Mouse (Mus musculus): Measurements from ENCODE around the gene Gm3164. TPM values are rescaled to one million over a fixed set of nuclear protein-coding genes. Genes with fewer than 3 reads are reported as not detected.
"Not testable (repeated sequence)": the region's sequence is repeated elsewhere in the genome, so short reads cannot be mapped to it uniquely, and the experiment has no call there.

Gene Gm3164
- polyA plus RNA-seq (2012; rRNA removed), result not detected in 2 replicates

- H3K4me3 ChIP-seq (ENCODE audit: low read depth, low read length); H3K27me3 ChIP-seq (ENCODE audit: control insufficient read depth, insufficient read depth, low read length); H3K27ac ChIP-seq (ENCODE audit: insufficient read depth, low read depth, low read length); H3K36me3 ChIP-seq (ENCODE audit: control insufficient read depth, insufficient read depth, low read length); H3K4me1 ChIP-seq (ENCODE audit: control insufficient read depth, insufficient read depth, insufficient read length, low read length): not testable (repeated sequence)
- 2% methylated on average over 39 of the region's 59 CpGs for WGBS
These were observed at the start of gene Gm3164 for GRCm38 (mm10) chr14:4414965-4415835. Gene Gm3164, plus strand, starts transcription at chr14:4415448.

DNA sequence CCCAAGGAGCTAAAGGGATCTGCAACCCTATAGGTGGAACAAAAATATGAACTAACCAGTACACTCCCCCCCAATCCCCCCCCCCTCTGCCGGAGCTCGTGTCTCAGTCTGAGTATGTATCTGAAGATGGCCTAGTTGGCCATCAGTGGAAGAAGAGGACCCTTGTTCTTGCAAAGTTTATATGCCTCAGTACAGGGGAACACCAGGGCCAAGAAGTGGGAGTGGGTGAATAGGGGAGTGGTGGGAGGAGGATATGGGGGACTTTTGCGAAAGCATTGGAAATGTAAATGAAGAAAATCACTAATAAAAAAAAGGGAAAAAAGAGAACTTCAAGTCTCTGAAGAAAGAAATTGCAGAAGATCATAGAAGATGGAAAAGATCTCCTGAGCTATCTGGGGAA is 46.3 kb upstream of the Gm3164 start:
- 89% methylated on average over 3 of the region's 3 CpGs for WGBS
- H3K36me3 ChIP-seq (ENCODE audit: control insufficient read depth, insufficient read depth, low read length); H3K27ac ChIP-seq (ENCODE audit: insufficient read depth, low read depth, low read length); H3K27me3 ChIP-seq (ENCODE audit: control insufficient read depth, insufficient read depth, low read length); H3K4me3 ChIP-seq (ENCODE audit: low read depth, low read length); H3K4me1 ChIP-seq (ENCODE audit: control insufficient read depth, insufficient read depth, insufficient read length, low read length): not testable (repeated sequence)

DNA sequence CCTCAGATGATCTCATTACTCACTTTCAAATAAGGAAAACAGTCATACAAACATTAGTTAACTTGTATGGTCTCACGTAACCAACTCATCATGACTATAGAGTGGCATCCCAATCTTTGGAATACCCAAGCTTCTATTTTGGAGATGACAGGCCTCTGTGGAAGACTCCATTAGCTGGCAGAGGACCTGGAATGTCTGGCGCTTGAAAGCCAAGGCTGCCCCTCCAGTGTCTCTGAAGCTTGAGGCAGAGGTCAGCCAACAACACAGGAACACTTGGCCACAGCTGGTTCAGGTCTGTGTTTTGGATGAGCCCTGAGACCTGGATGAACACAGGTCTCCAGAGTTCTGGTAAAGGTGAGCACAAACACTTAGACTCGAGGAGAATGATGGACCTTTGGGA is 45.6 kb upstream of the Gm3164 start:
- H3K27ac ChIP-seq (ENCODE audit: insufficient read depth, low read depth, low read length); H3K4me1 ChIP-seq (ENCODE audit: control insufficient read depth, insufficient read depth, insufficient read length, low read length); H3K27me3 ChIP-seq (ENCODE audit: control insufficient read depth, insufficient read depth, low read length); H3K4me3 ChIP-seq (ENCODE audit: low read depth, low read length); H3K36me3 ChIP-seq (ENCODE audit: control insufficient read depth, insufficient read depth, low read length): not testable (repeated sequence)
- 69% methylated on average over 3 of the region's 3 CpGs for WGBS

DNA sequence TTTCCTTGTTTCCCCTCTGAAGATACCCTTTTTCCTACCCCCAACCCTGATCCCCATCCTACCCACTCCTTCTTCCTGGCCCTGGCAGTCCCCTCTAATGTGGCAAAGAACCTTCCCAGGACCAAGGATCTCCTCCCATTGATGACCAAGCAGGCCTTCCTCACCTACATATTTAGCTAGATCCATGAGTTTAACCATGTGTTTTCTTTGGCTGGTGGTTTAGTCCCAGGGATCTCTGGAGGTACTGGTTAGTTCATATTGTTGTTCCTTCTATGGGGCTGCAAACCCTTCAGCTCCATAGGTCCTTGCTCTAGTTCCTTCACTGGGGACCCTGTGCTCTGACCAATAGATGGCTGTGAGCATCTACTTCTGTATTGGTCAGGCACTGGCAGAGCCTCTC is 37.4 kb upstream of the Gm3164 start:
- not testable (repeated sequence) for H3K4me1 ChIP-seq (ENCODE audit: control insufficient read depth, insufficient read depth, insufficient read length, low read length); H3K27ac ChIP-seq (ENCODE audit: insufficient read depth, low read depth, low read length); H3K4me3 ChIP-seq (ENCODE audit: low read depth, low read length); H3K27me3 ChIP-seq (ENCODE audit: control insufficient read depth, insufficient read depth, low read length); H3K36me3 ChIP-seq (ENCODE audit: control insufficient read depth, insufficient read depth, low read length)

GRCm38 (mm10) chr14:4385606-4386005 is 29.6 kb upstream of the Gm3164 start:
- H3K27ac ChIP-seq (ENCODE audit: insufficient read depth, low read depth, low read length); H3K27me3 ChIP-seq (ENCODE audit: control insufficient read depth, insufficient read depth, low read length); H3K36me3 ChIP-seq (ENCODE audit: control insufficient read depth, insufficient read depth, low read length); H3K4me3 ChIP-seq (ENCODE audit: low read depth, low read length); H3K4me1 ChIP-seq (ENCODE audit: control insufficient read depth, insufficient read depth, insufficient read length, low read length): not testable (repeated sequence)

DNA sequence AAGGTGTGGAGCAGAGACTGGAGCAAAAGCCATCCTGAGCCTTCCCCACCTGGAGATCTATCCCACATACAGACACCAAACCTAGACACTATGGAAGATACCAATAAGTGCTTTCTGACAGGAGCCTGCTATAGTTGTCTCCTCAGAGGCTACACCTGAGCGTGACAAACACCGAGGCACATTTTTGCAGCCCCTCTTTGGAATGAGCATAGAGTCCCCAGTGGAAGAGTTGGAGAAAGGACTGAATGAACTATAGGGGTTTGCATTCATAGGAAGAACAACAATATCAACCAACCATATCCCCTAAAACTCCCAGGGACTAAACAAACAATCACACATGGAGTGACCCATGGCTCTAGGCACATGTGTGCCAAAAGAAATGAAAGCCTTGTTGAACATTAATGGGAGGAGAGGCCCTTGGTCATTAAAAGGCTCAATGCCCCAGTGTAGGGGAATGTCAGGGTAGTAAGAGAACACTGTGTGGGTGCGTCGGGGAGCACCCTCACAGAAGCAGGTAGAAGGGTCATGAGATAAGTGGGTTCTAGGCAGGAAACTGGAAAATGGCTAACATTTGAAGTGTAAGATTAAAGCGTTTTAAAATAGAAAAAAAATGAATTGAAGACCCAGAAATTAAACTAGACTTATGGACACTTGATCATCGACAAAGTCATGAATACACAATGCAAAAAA is 22.3 kb upstream of the Gm3164 start:
- WGBS, result 95% methylated on average over 4 of the region's 6 CpGs
- not testable (repeated sequence) for H3K4me3 ChIP-seq (ENCODE audit: low read depth, low read length); H3K27me3 ChIP-seq (ENCODE audit: control insufficient read depth, insufficient read depth, low read length); H3K27ac ChIP-seq (ENCODE audit: insufficient read depth, low read depth, low read length); H3K36me3 ChIP-seq (ENCODE audit: control insufficient read depth, insufficient read depth, low read length); H3K4me1 ChIP-seq (ENCODE audit: control insufficient read depth, insufficient read depth, insufficient read length, low read length)

GRCm38 (mm10) chr14:4397226-4397625 is 18.0 kb upstream of the Gm3164 start, which contains the start of gene Gm3159:
Gene Gm3159, plus strand, starts transcription at chr14:4397526.
- not testable (repeated sequence) for H3K27me3 ChIP-seq (ENCODE audit: control insufficient read depth, insufficient read depth, low read length); H3K36me3 ChIP-seq (ENCODE audit: control insufficient read depth, insufficient read depth, low read length); H3K4me1 ChIP-seq (ENCODE audit: control insufficient read depth, insufficient read depth, insufficient read length, low read length); H3K4me3 ChIP-seq (ENCODE audit: low read depth, low read length); H3K27ac ChIP-seq (ENCODE audit: insufficient read depth, low read depth, low read length)
- whole genome bisulfite sequencing, result 78% methylated on average over 2 of the region's 3 CpGs

DNA sequence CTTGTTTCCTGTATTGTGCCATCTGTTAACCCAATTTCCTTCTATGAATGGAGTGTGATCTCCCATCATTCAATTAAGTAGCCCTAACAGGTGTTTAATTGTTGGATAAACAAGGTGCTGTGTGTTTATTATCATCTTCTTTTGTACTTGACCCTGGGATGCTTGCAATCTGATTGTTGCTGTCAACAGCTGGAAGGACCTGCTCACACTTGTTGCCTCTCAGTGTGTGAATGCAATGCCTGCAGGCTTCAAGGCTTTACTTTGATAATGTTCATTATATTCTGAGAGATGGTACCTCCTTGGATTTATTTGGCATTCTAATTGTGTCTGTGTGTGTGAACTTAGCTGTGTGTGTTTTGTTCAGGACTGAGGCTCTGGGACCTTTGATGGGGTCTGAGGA is 16.6 kb upstream of the Gm3164 start:
- H3K4me1 ChIP-seq (ENCODE audit: control insufficient read depth, insufficient read depth, insufficient read length, low read length); H3K27me3 ChIP-seq (ENCODE audit: control insufficient read depth, insufficient read depth, low read length): not testable (repeated sequence)

DNA sequence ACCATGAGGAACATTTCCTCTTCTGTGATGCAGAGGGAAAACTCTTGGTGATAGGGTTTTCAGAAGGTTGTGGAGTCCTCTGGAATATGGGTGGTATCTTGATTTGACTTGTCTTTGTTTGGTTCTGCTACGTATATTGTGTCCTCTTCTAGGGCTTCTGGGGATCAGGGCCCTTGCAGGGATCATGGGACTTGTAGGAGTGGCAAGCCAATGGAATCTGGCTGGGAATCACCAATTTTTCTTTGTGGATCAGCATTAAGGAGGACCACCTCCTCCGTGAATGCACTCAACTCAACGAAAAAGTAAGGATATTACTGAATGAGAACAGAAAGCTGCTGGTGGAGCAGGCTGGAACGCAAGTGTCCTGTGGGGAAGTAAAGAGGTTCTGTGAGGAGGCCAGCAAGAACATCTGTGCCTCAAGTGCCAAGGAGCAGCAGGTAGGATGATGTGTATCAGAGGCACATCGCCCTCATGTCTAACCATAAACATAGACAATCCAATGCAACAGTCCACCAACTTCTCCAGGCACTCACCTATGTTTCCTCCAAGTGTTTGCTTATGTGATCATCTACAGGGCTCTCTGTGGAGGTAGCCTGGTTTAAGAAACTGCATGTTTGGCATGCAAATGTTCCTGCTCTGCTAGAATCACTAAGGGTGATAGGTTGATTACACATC is 15.0 kb upstream of the Gm3164 start:
- H3K27ac ChIP-seq (ENCODE audit: insufficient read depth, low read depth, low read length); H3K36me3 ChIP-seq (ENCODE audit: control insufficient read depth, insufficient read depth, low read length); H3K4me1 ChIP-seq (ENCODE audit: control insufficient read depth, insufficient read depth, insufficient read length, low read length); H3K27me3 ChIP-seq (ENCODE audit: control insufficient read depth, insufficient read depth, low read length); H3K4me3 ChIP-seq (ENCODE audit: low read depth, low read length): not testable (repeated sequence)
- 87% methylated on average over 5 of the region's 5 CpGs for WGBS

More for the DNA sequence above, 16.6 kb upstream of the Gm3164 start:
- not testable (repeated sequence) for H3K27ac ChIP-seq (ENCODE audit: insufficient read depth, low read depth, low read length); H3K36me3 ChIP-seq (ENCODE audit: control insufficient read depth, insufficient read depth, low read length); H3K4me3 ChIP-seq (ENCODE audit: low read depth, low read length)

DNA sequence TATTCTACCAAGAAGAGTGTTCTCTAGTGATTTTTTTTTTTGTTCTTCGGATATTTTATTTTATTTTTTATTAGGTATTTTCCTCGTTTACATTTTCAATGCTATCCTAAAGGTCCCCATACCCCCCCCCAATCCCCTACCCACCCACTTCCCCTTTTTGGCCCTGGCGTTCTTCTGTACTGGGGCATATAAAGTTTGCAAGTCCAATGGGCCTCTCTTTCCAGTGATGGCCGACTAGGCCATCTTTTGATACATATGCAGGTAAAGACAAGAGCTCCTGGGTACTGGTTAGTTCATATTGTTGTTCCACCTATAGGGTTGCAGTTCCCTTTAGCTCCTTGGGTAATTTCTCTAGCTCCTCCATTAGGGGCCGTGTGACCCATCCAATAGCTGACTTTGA is 14.0 kb upstream of the Gm3164 start:
- not testable (repeated sequence) for H3K36me3 ChIP-seq (ENCODE audit: control insufficient read depth, insufficient read depth, low read length); H3K27me3 ChIP-seq (ENCODE audit: control insufficient read depth, insufficient read depth, low read length); H3K4me3 ChIP-seq (ENCODE audit: low read depth, low read length); H3K27ac ChIP-seq (ENCODE audit: insufficient read depth, low read depth, low read length); H3K4me1 ChIP-seq (ENCODE audit: control insufficient read depth, insufficient read depth, insufficient read length, low read length)
- WGBS, result 68% methylated on average over 5 of the region's 5 CpGs

DNA sequence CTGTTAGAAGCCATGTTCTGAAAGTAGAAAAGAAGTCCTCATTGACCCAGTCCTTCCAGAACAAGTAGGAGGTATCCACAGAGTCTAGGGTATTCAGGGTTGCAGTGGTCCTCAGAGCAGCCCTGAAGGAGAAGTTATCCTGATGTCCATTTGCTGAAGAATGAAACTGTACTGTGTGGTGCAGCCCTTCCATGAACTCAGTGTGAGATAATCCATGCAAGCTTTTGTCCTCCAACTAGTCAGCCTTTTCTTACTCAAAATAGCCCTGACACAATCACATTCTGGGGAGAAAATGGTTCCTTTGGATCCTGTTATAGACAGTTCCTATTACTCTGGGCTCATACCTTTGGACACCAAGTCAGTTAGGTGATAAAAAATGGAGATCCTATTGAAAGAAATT is 11.4 kb upstream of the Gm3164 start:
- not testable (repeated sequence) for H3K36me3 ChIP-seq (ENCODE audit: control insufficient read depth, insufficient read depth, low read length); H3K4me3 ChIP-seq (ENCODE audit: low read depth, low read length); H3K27me3 ChIP-seq (ENCODE audit: control insufficient read depth, insufficient read depth, low read length); H3K27ac ChIP-seq (ENCODE audit: insufficient read depth, low read depth, low read length); H3K4me1 ChIP-seq (ENCODE audit: control insufficient read depth, insufficient read depth, insufficient read length, low read length)
